Mouse (Mus musculus) c-Kit-positive CD71-negative TER-119-negative erythroid progenitor cells, embryonic 14.5 days (primary cell): ENCODE measurements at regions not wholly inside any gene's neighbourhood (a gene's known extent, or its start where the extent isn't known, plus 50 kb on each side); places are given as distances from the start of the nearest gene placed in this dataset.
"Not testable (repeated sequence)": the region's sequence is repeated elsewhere in the genome, so short reads cannot be mapped to it uniquely, and the experiment has no call there.

Experiments used
- DNase-seq: peaks from one replicate; pipeline ENCODE4 v3.0.0-alpha.2; 2013; ENCODE audit warnings: low read depth

DNA sequence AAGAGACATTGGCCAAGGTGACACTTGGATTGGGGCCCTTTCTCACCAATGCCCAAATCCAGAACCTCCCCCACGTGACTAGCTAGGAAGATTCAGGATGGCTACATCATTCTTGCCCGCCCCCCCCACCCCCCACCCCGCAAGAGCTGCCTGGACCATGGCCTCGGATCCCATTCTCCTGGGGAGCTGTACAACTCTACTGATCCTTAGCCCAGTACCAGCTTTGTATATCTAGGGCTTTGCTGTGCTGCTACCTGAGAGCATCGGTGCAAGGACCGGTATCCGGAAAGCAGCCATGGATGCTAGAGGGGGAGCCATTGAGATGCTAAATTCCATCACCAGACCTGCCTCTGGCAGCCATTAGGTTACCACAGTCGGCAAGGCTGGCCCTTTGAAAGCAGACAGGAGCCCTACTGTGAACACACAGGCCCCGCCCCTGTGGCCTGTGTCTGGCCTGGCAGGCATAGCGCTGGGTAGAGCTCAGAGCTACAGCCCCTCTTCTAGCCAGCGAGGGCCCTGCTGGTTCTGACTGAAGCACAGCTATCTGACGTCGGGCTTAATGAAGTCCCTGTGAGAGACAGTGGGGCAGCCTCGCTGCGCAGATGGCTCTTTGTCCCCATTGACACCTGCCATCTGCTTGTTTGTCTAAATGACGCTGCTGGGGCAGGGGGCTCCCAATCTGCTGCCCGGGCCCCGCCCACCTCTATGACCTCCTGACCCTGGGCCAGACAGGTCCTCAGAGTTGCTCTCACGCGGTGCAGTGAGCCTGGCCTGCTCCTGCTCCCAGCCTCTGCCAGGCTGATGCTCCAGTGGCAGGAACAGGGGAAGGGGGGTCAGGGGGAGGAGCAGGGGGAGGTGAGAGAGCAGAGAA, 128.9 kb downstream of the Dll1 start:
- DNase-seq: no peak

DNA sequence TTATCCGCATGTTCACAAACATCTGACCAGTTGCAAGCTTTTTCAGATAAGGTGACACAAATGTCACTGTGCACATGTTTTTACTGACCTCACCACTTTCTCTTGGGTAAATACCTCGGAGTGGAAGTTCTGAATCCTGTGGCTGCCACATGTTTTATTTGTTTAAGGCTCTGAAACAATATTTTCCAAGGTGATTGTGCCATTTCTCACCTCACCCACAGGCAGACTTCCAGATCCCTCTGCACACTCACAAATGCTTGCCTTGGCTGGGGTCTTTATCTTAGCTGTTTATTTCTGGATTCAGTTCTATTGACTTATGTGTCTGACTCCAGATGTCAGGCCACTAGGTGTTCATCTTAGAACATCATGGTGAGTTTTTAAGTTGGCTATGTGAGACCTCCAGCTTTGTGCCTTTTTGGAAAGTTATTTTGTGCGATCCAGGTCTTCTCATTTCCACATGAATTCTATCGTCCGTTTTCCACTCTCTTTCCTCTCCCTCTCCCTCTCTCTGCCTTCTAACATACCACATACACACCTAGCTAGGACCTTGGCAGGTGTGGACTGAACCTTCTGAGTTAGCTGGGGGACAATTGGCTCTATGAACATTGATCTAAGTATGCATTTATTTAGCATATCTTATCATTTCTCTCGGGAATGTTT, 133.6 kb downstream of the Dll1 start:
- no peak for DNase-seq

DNA sequence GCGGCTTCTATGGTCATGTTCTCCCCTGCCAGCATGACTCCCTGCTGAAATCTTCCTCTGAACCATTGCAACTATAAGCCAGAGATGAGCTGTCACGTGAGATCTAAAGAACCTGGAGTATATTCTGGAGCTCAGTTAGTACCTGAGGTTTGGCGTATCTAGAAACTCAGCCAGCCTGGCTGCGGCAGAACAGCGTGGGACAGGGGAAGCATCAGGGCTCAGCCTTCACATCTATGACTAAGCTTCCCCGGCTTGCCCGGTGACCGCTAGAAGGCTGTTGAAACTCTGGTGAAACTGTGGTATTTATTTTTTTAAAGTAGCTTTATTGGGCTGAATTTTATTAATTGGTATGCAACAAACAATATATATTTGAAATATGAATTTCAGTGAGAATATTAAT, 134.3 kb downstream of the Dll1 start:
- no peak for DNase-seq

DNA sequence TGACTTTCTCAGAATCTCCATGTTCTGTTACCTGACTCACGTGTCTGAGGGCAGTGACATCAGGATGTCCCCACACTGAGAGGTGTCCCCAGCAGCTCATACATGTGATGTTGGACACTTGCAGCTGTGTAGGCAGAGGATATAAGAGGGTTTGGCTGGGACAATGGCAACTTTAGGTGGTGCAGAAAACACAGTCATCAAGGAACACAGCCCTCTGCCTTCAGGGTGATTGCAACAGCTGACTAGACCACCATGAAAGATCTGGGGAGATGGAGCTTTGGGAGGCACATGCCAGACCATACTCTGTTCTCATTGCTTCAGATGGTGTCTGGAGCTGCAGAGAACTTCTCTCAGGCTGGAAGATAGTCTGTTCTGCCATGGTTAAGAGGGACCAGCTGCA, 135.2 kb downstream of the Dll1 start:
- DNase-seq: no peak

DNA sequence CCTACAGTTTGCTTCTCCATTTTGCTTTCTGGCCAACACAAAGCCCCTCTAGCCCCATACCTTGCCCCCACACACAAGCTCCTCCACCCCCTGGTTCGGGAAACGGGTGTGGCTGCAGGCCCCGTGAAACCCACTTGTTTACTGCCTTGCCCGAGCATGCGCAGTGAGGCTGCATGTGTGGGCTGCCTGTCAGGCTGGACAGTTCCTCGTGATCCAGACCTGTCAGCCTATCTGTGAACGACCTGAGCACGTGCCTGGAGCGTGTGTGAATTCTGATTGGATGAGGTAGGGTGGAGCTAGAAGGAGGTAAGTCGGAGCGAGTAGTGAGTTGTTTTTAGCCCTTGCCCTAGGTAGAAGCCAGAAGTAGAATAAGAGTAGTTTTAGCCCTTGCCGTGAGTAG, 136.0 kb downstream of the Dll1 start:
- not testable (repeated sequence) for DNase-seq

DNA sequence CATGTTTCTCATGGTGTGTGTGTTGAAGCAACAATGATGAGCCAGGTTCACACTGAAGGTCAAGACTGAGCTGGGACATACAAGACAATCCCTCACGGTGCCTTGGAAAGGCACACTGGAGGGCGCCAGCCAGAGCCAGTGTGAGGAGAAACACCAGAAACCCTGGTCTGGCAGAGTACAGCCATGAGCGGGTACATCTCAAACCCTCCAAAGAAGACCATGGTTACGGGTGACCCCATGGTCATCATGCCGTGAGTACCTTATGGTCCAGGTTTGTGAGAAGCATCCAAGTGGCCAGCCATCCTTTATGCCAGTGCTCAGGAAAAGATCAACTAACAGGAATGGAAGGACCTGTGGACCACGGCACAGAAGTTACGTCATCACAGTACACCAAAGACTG, 136.7 kb downstream of the Dll1 start:
- no peak for DNase-seq

DNA sequence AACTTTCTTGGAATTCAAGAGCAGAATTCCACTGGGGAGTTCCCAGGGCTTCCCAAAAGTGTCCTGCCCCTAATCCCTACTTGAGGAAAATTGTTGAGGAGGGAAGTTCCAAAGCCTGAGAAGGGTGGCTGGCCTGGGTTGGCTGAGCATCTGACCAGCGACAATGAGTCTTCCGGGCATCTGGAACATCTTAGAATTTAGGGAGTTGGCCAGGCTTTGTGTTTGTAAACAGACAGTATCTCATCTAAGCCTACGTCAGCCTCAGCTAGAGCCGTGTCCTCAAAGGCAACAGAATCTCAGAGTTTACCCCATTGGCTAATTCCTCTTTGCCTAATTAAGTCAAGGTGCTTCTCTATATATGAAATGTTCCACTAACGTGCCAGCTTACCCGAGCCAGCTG, 141.6 kb downstream of the Dll1 start:
- DNase-seq: no peak

DNA sequence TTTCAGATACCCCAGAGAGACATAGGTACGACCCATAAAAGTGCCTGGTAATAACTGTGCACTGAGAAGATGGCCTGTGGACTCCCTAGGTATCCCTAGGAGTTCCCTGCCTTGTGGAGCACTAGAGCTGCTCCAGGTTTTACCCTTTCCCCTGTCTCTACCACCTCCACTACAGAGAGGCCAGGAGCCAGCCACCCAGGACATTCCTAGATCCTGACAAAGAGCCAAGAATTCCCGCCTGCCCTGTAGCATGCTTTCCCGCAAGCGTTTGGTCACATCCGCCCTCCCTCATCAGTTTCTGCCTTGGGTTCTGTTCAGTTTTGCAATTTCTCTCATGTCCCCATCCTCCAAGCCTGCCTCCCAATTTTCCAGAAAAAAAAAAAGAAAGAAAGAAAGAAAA, 145.5 kb downstream of the Dll1 start:
- no peak for DNase-seq

DNA sequence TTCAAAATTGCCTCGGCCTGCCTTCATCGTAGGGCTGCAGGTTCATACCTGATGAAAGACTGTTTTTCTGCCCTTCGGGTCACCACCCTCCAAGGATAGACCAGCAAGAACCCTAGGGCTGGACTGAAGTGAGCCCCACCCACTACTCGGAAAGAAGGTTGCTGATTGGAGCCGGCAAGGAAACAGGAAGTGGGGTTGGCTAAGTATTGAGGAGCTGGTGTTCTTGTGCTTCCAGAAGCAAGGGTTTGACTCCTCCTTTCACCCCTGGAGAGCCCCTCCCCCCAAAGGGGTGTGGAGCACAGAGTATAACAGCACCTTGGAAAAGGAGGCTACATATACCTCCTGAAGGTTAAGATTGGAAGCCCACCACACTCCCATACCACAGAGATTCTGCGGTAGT, 147.5 kb downstream of the Dll1 start:
- DNase-seq: no peak

DNA sequence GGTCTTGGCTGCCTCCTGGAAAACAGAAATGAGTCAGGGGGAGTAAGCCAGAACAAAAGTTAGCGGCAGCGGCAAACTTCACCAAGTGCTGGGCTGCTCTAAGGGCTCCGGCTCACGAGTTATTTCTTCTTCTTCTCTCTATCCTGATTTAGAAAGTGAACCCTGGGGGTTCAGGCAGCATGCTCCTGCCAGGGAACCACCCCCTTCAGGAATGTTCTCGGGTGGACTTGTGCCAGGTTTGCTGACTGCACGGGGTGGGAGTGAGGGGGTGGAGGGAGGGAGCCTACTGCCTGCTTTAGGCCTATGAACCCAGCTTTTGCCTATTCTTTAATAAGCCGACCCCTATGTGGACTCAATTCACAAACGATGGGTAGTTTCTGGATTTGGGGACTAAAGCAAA, 148.6 kb downstream of the Dll1 start:
- DNase-seq: no peak

DNA sequence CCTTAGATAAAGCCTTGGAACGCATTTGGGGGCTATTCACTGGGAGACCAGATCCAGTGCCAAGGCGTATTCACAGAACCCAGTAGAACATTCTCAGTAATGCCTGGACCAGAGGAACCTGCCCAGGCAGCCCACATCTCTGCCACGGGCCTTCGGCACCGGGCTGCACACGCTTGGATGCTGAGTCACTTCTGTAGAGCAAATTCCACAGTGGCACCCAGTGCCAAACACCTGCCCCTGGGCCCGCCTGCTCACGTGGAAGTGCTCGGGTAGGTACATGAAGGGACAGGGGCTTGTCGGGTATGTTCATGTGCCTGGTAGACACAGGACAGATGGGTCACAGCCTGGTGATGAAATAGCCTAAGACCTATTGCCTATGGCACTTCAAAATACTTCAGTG, 152.8 kb downstream of the Dll1 start:
- DNase-seq: no peak

DNA sequence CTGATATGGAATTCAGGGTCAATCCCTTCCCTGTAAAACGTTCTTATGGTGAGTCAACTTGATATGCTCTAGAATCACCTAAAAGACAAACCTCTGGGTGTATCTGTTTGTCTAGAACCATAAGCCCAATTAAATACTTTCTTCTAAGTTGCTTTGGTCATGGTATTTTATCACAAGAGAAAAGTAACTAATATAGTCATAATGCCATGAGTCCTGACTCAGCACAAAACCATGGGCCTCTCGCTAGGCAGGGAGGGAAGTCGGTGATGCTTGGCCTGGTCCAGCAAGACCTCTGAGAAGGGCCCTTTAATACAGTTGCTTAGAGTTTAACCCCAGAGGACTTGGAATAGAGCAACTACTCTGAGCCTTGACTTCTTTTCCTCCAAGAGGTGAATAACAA, 153.7 kb downstream of the Dll1 start:
- DNase-seq: no peak

DNA sequence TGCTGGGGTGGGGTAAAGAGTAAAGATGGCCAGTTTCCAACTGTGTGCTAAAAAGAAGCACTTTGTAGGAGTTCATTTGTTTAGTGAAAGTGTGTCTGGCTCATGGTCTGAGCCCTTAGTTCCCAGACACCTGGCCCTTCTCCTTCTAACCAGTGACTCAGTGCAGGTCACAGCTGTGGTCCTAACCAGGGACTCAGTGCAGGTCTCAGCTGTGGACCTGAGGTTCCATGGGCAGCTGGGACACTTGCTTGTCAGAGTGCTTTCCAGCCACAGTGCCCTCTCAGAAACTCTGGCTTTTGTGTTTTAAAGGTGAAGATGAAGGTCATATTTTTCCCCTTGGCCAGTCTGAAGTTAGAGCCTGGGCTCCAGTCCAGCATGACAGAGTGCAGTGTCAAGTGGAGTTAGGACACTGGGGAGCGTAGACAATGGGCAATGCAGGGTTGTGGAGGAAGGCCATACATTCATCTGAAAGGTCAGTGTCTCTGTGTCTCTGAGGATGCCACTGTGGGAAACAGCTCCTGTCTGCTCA, 162.5 kb downstream of the Dll1 start:
- no peak for DNase-seq

DNA sequence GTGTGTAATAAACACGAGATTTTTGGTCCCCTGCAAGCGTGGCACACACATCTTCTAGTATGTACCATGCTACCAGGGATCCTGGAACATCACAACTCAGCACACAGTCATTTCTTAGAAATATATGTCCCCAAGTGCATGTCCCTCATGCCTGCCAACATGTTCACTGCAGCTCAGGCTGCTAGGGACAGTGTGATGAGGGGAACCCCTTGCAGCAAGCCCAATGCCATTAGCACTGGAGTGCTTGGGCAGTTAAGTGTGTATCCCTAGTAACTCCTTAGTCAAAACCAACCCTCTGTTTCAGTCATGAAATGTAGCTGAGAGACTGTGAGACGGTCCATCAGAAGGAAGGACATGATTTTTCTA, 167.5 kb upstream of the Gm3448 start:
- no peak for DNase-seq

DNA sequence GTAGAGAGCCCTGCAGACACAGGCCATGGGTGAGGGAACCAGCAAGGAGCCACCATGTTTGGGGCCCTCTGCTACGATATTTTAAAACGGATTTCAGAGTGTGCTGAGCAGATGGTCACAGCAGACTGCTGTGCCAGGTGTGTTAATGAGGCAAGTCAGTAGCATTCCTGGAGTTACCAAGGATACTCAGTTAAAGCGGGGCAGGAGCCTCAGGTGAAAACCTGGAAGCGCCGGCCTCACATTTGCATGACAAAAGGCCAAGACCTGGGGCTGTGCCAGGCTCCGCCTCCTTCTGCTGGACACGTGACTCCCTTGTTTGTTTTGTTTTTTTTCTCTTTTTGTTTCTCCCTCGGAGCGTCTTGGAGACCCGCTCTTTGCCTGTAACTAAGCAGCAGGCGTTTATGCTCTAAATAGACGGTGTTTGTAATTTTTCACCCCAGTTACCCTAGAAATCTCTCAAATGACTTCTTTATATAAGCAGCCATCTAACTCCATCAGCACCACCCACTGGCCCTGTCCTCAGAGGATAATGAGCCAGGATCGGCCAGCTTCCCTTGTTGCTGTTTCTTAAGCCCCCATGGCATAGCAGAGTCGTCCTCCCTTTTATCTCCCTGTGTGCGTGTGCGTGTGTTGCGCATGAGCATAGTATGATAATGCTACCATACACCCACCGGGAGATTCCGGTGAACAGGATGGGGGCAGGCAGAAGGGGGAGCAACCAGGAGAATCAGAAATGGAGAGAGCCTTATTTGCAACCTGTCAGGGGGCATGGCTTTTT, 166.9 kb upstream of the Gm3448 start:
- DNase-seq: peak; percentile 7

DNA sequence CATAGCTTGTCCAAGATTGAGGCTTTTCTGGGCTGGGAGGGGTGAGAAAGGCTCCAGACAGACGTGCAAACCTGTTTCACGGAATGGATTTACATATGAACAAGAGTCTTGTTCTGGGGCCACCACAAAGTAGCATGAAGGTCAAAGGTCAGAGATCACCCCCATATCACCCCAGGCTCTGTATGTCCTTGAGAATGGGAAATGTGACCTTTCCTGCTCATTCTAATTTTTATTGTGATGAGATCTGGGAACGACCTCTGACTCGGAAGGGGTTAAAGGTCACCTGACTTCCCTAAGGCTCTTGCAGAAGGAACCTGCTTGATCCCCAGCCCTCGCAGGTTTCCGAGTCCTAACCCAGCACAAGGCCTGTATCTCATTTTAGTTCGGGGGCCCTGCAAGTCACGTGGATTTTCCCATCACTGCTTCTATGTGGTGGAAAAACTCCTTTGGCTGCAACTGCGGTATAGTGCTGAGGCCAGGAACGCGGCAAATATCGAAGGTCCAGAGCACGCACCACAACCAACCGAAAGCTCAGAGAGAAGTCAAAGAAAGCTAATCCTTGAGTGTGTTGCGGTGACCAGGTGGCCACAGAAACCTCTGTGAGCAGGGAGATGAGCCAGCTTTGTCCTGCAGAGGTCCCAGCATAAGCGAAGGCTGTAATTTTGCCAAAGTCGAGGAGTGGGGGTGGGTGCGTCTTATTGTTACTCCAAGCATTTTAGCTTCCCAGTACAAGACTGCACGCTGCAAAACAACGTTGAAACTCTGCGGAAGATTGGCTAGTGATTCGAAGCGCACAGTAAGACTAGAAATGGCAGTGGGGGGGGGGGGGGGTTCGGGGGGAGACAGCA, 166.1 kb upstream of the Gm3448 start:
- DNase-seq: no peak

DNA sequence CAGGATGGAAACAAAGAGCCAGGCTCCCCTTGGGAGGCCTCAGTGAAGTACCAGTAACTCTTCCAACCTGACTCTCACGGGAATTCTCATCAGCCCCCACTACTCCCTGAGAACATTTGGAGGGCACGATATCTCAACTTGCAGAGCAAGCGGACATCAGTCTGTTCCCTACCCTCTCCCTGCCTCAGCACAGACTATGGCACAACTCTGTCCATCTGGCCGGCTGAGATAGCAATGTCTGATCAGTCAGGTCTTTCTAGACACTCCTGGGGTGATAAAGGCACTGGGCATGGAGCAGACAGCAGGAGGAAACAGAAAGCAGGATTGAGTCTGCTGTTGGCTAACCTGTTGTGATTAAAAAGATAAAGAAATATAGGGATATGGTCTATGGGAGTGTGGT, 164.5 kb upstream of the Gm3448 start:
- DNase-seq: no peak

DNA sequence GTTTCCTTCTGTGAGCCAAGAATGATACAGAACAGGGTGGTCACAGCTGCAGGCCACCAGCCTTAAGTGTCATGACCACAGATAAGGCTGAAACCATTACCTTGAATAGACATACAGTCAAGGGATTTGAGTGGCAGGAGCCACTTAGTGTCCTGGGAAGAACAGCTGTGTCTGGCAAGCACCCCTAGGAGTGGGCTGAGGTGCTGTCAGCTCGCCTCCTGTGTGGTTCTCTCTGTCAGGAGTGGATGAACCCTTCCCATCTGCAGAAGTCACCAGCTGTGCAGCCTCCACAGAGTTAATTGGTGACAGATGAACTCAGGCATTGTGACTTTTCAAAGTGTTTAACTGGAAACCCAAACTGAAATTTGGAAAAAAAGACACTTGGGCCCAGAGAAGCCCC, 163.2 kb upstream of the Gm3448 start:
- no peak for DNase-seq

DNA sequence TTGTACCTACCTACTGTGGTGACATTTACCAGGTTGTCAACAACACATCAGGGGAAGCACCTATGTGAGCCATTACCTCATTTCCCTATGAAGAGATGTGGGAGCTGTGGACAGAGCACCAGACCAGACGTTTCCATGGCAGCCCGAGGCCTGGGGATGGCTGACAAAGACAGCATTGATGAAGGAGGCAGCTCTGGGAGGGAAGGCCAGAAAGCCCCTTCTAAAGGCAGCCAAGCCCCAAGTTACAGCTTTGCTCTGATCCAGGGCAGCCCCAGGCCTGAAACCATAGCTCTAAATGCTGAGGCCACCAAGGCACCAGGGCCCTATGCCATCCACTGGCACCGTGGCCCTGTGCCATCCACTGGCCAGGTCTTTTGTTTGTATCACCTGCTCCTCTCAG, 157.9 kb upstream of the Gm3448 start:
- no peak for DNase-seq

DNA sequence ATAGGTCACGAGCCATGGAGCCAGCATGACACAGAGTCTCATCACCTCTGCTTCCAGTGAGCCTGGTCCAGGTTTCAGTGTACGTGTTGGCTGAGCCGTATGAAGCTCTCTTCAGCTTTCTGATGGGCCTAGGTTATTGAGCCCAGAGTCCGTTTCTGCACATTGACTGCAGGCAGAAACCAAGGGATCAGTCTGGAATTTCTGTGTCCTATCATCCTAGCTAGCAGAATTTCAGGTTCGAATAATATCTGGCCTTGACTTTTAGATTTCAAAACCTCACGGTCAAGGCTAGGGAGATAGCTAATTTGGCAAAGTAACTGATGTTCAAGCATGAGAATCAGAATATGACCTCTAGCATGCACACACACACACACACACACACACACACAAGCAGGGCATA, 156.0 kb upstream of the Gm3448 start:
- DNase-seq: no peak

DNA sequence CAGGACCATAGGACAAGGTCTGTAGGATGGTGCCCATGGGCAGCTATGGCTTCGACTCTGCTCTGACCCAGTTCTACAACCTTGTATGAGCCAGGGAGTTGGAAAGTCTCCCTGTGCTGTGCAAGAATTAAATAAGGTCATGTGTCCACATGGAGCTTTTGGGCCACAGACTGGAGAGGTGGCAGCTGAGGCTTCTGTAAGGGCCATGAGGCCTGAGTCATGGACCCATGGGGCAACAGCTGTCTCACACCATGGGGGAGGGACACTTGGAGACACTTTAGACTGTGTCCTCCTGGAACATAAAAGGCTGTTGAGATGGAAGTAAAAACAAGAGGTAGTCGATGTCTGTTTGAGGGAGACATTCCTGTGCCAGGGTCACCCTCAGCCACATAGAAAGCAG, 154.5 kb upstream of the Gm3448 start:
- no peak for DNase-seq

DNA sequence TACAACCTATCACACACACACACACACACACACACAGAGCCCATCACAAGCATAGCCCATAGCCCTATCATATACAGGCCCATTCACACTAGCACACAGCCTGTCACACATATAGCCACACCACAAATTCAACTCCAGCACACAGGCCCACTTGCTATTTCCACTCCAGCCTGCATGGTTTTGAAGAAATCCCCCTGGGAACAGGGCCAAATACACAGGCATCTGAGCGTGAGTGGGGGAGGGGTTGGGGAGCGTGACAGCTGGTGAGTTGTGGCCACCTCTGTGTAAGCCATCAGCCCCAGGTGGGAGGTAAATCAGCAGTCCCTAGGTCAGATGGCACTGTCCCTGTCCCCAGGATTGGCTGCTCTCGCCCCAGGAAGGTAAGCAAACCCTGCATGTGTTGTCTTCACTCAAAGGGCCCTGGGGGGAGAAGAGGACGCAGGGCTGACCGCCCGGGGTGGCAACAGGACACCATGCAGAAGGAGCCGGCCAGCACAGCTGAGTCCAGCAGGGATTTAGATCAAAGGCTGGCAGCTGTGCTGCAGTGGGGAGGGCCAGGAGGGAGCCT, 153.6 kb upstream of the Gm3448 start:
- DNase-seq: no peak
